In the genomic region with DNA sequence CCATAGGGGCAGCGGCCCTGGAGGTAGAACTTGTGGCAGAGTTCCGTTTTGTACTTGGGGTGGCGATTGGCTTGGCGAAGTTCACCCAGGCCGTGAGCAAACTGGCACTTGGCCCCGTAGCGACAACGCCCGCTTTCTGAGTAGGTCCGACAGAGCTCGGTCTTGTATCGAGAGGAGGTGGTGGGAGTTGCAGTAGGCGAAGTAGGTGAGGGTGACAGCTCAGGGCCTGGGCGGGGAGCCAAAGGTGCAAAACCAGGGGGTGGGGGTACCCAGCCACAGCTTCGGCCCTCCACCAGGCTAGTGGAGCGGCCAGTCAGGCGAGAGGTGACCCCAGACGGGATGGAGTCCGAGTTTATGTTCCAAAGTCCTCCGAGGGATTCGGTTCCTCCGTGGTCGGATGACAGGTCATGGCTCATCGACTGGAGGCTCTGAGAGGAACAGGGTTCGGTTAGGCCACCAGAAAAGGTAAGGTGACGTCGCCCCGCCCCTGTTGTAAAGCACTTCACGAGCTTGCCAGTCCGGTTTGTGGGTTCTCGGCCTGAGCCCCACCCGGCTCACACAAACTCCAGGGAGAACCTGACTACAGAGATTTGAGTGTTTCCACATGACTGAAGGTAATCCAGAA, we compare ENCODE assay signal across 8 mouse cellular contexts. TPM values are rescaled to one million over a fixed set of nuclear protein-coding genes. Genes with fewer than 3 reads are reported as not detected.
DNase-seq lines count a peak whose midpoint lies in the region; ATAC-seq and TF ChIP-seq lines count a peak whose summit lies in the region.

No protein-coding gene starts in this region.

- no peak for TF ChIP-seq CTCF in liver, postnatal 0 days (IDR thresholded peaks at IDR 0.05; ENCODE audit: low read depth)
- no peak for TF ChIP-seq CTCF in small intestine, adult 2 months (IDR thresholded peaks at IDR 0.05; ENCODE audit: extremely low read depth, insufficient read length, insufficient replicate concordance, low read depth, low read length)

- no peaks in the 10 kb centered on the region for H3K27me3 ChIP-seq in intestine, embryonic 15.5 days (replicated peaks)
- H3K27me3 ChIP-seq in liver, postnatal 0 days (ENCODE audit: insufficient read depth, low read length) = no peaks in the 10 kb centered on the region
- H3K27me3 ChIP-seq in small intestine, adult 2 months (ENCODE audit: control insufficient read depth, insufficient read depth, low read length) = no peaks in the 10 kb centered on the region

- TF ChIP-seq EP300 in liver, postnatal 0 days (IDR thresholded peaks at IDR 0.05; ENCODE audit: low read depth) = no peak

- peak overlapping the region; percentile 87 for H3K4me2 ChIP-seq in intestine, embryonic 15.5 days (replicated peaks)
- peak overlapping the region; percentile 80 for H3K4me2 ChIP-seq in liver, postnatal 0 days (ENCODE audit: low read depth, low read length)

- ATAC-seq in intestine, embryonic 15.5 days = no peak
- ATAC-seq in liver, postnatal 0 days = no peak

- H3K27ac ChIP-seq in intestine, embryonic 15.5 days = peak overlapping the region; percentile 98
- peak overlapping the region; percentile 100 for H3K27ac ChIP-seq in liver, postnatal 0 days (ENCODE audit: low read depth)
- peak overlapping the region; percentile 98 for H3K27ac ChIP-seq in small intestine, adult 2 months (ENCODE audit: insufficient read depth, low read depth, low read length)

- H3K36me3 ChIP-seq in intestine, embryonic 15.5 days = no peaks in the 10 kb centered on the region
- peaks cover 14% of the 10 kb centered on the region for H3K36me3 ChIP-seq in liver, postnatal 0 days (replicated peaks; ENCODE audit: insufficient read depth, low read length)
- H3K36me3 ChIP-seq in small intestine, adult 2 months (ENCODE audit: control insufficient read depth, insufficient read depth, low read length) = peaks cover 18% of the 10 kb centered on the region

- H3K9ac ChIP-seq in intestine, embryonic 15.5 days = peak overlapping the region; percentile 89
- H3K9ac ChIP-seq in liver, postnatal 0 days (replicated peaks) = peak overlapping the region; percentile 90

- intact Hi-C loops in gastrocnemius, postnatal 14 days (cut with DNase I; ENCODE audit: low total_unique reads) = no loop called here

- H3K4me1 ChIP-seq in intestine, embryonic 15.5 days (replicated peaks) = peaks cover 61% of the 10 kb centered on the region
- peaks cover 65% of the 10 kb centered on the region for H3K4me1 ChIP-seq in liver, postnatal 0 days (ENCODE audit: insufficient read depth)
- peaks cover 16% of the 10 kb centered on the region; the same call in 1 of the 2 replicates for H3K4me1 ChIP-seq in small intestine, adult 2 months (ENCODE audit: control insufficient read depth, insufficient read depth, insufficient read length, low read length)

- H3K4me3 ChIP-seq in intestine, embryonic 15.5 days (replicated peaks) = peak overlapping the region; percentile 75
- peak overlapping the region; percentile 69 for H3K4me3 ChIP-seq in liver, postnatal 0 days (ENCODE audit: low read depth, low read length)
- H3K4me3 ChIP-seq in small intestine, adult 2 months (ENCODE audit: low read depth, low read length) = peak overlapping the region; percentile 78

- H3K9me3 ChIP-seq in intestine, embryonic 15.5 days = no peaks in the 10 kb centered on the region
- no peaks in the 10 kb centered on the region for H3K9me3 ChIP-seq in liver, postnatal 0 days (ENCODE audit: low read length)

- 23% methylated on average over 32 of the region's 32 CpGs for WGBS in intestine, embryonic 15.5 days
- 16% methylated on average over 32 of the region's 32 CpGs for WGBS in liver, postnatal 0 days (ENCODE audit: insufficient replicate concordance)
- WGBS in small intestine, adult 2 months = 2% methylated on average over 32 of the region's 32 CpGs

- peak; percentile 41 for TF ChIP-seq POLR2A in small intestine, adult 2 months (IDR thresholded peaks at IDR 0.05; ENCODE audit: low read depth, low read length)

- peak; percentile 52 for DNase-seq in ovary, postnatal 36 days (ENCODE audit: low spot score)
- DNase-seq in ovary, postnatal 10 days (ENCODE audit: low spot score) = no peak
- peak; percentile 45 for DNase-seq in gastrocnemius, postnatal 14 days
- peak; percentile 75 for DNase-seq in liver, postnatal 0 days
- DNase-seq in MN1 (ENCODE audit: low spot score) = no peak
- no peak for DNase-seq in retina, embryonic 14.5 days (ENCODE audit: low spot score)

RNA-seq across cellular contexts. Expression of gene Zfp36, which starts 1.9 kb away (rescaled TPM):
- 10 to 100 TPM in 1 of 2 experiments, 1 to 10 TPM in 1; 5.9 to 11.6 TPM for total RNA-seq in gastrocnemius, postnatal 14 days (2021)
- 27.2 and 28.1 TPM in 2 replicates for polyA plus RNA-seq in intestine, embryonic 15.5 days (2015; fragmentation: Nextera tagmentation; extraction: Ambion mirVana)
- polyA plus RNA-seq in liver, postnatal 0 days (2015; fragmentation: Nextera tagmentation; extraction: Ambion mirVana) = 13.5 and 21.1 TPM in 2 replicates
- 85.4 and 196 TPM in 2 replicates for polyA plus RNA-seq in small intestine, adult 2 months (2012; rRNA removed)

RNA-seq across cellular contexts. Expression of gene Plekhg2, which starts 5.8 kb away (rescaled TPM):
- 10 to 100 TPM; 15.0 to 15.7 TPM for total RNA-seq in gastrocnemius, postnatal 14 days (2021)
- 40.2 and 41.7 TPM in 2 replicates for polyA plus RNA-seq in intestine, embryonic 15.5 days (2015; fragmentation: Nextera tagmentation; extraction: Ambion mirVana)
- polyA plus RNA-seq in liver, postnatal 0 days (2015; fragmentation: Nextera tagmentation; extraction: Ambion mirVana) = 2.8 and 3.9 TPM in 2 replicates
- 22.9 and 58.2 TPM in 2 replicates for polyA plus RNA-seq in small intestine, adult 2 months (2012; rRNA removed)

RNA-seq across cellular contexts. Expression of gene Med29, which starts 14.3 kb away (rescaled TPM):
- 10 to 100 TPM; 20.7 to 20.9 TPM for total RNA-seq in gastrocnemius, postnatal 14 days (2021)
- 48.3 and 50.0 TPM in 2 replicates for polyA plus RNA-seq in intestine, embryonic 15.5 days (2015; fragmentation: Nextera tagmentation; extraction: Ambion mirVana)
- polyA plus RNA-seq in liver, postnatal 0 days (2015; fragmentation: Nextera tagmentation; extraction: Ambion mirVana) = 18.0 and 18.6 TPM in 2 replicates
- 36.5 and 58.0 TPM in 2 replicates for polyA plus RNA-seq in small intestine, adult 2 months (2012; rRNA removed)

RNA-seq across cellular contexts. Expression of gene Paf1, which starts 14.6 kb away (rescaled TPM):
- 10 to 100 TPM; 32.9 to 34.8 TPM for total RNA-seq in gastrocnemius, postnatal 14 days (2021)
- polyA plus RNA-seq in intestine, embryonic 15.5 days (2015; fragmentation: Nextera tagmentation; extraction: Ambion mirVana) = 70.8 and 78.9 TPM in 2 replicates
- 16.9 and 21.1 TPM in 2 replicates for polyA plus RNA-seq in liver, postnatal 0 days (2015; fragmentation: Nextera tagmentation; extraction: Ambion mirVana)
- polyA plus RNA-seq in small intestine, adult 2 months (2012; rRNA removed) = 27.6 and 67.1 TPM in 2 replicates

RNA-seq across cellular contexts. Expression of gene Rps16, which starts 27.7 kb away (rescaled TPM):
- total RNA-seq in gastrocnemius, postnatal 14 days (2021) = 100 to 1,000 TPM; 522 to 620 TPM
- 1,085 and 1,147 TPM in 2 replicates for polyA plus RNA-seq in intestine, embryonic 15.5 days (2015; fragmentation: Nextera tagmentation; extraction: Ambion mirVana)
- polyA plus RNA-seq in liver, postnatal 0 days (2015; fragmentation: Nextera tagmentation; extraction: Ambion mirVana) = 653 and 673 TPM in 2 replicates
- polyA plus RNA-seq in small intestine, adult 2 months (2012; rRNA removed) = 877 and 996 TPM in 2 replicates

Comparison
In these comparisons a context has a peak if more than half of its experiments do, and no peak if none do; other contexts are left out.
1. DNase-seq: peak in ovary, postnatal 36 days (single experiment), gastrocnemius, postnatal 14 days (single experiment) and liver, postnatal 0 days (single experiment); none in ovary, postnatal 10 days (single experiment), MN1 (single experiment) and retina, embryonic 14.5 days (single experiment).
2. Peak in every context shown above with its lines, with median percentiles within 50 percentile points of each other: H3K27ac ChIP-seq and H3K4me3 ChIP-seq.